In the genomic region with DNA sequence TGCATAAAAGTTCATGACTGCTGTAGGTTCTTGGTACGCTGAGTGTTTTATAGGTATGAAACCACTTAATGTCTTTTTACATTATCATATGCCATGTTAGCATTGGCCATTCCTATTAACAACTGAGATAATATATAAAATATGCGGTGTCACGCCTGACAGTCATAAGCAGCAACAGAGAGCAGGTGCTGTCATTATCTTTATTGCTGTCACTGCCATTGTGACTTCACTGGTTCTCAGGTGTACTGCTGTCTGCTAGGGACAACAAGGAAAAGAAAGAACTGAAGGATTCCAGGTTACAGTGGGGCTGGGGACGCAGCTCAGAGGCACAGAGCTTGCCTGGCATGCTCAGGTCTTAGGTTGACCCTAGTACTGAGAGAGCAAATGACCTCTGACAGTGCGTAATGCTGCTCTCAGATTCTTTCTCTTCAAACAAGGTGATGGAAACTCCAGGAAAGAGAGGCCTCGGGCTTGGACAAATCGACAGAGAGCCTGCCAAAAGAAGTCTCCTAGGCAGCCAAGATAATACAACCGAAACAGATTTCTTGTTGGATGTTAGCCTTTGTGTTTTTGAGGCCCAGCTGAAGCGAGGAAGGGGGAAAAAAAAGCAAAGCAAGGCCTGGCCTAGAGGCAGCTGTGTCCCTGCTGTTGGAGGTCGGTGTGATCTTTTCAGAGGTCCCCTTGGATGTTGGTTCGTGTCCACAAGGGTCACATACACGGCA, we compare ENCODE assay signal across 24 mouse cellular contexts.
A peak's percentile ranks its signal among the peaks of the same experiment; 100 is the strongest.
DNase-seq lines count a peak whose midpoint lies in the region; ATAC-seq and TF ChIP-seq lines count a peak whose summit lies in the region.
"Had no signal": no experiment of that assay in that cellular context is flagged by ENCODE, and none has a peak within 500 bp of the region (broad histone marks: within the 10 kb centered on the region; RNA-seq: fewer than 3 reads in every experiment).

No protein-coding gene starts in this region.

- H3K4me2 ChIP-seq in hindbrain, postnatal 0 days (ENCODE audit: low read depth, low read length) = no peak overlapping the region
- H3K4me2 ChIP-seq: heart, embryonic 15.5 days; liver, embryonic 11.5 days had no signal

- H3K36me3 ChIP-seq in hindbrain, postnatal 0 days (ENCODE audit: insufficient read depth, low read length) = no peaks in the 10 kb centered on the region
- H3K36me3 ChIP-seq in hindbrain, embryonic 10.5 days = no peaks in the 10 kb centered on the region
- H3K36me3 ChIP-seq: heart, embryonic 15.5 days had no signal

- ATAC-seq in hindbrain, postnatal 0 days = no peak
- ATAC-seq: forebrain, embryonic 16.5 days; hindbrain, embryonic 16.5 days; liver, postnatal 0 days had no signal

- no peak overlapping the region for H3K4me3 ChIP-seq in hindbrain, postnatal 0 days (ENCODE audit: low read length)
- H3K4me3 ChIP-seq in hindbrain, embryonic 10.5 days = no peak overlapping the region
- H3K4me3 ChIP-seq: heart, adult 2 months; heart, embryonic 15.5 days had no signal

- DNase-seq in gastrocnemius, adult 18-20 months (ENCODE audit: low spot score) = peak; percentile 24
- DNase-seq in gastrocnemius, postnatal 10 days = no peak
- DNase-seq in hindbrain, postnatal 0 days (ENCODE audit: low spot score) = peak; percentile 10
- DNase-seq in hindbrain, embryonic 10.5 days (ENCODE audit: low spot score) = no peak
- peak; percentile 6 for DNase-seq in urinary bladder, postnatal 14 days (ENCODE audit: low spot score)
- no peak for DNase-seq in urinary bladder, postnatal 36 days (ENCODE audit: low spot score in 2 of 2)
- DNase-seq in right cerebral cortex, postnatal 25 days = no peak
- DNase-seq: adrenal gland, postnatal 14 days; cerebellum, adult 8-10 months; cerebellum, postnatal 36 days; embryo, embryonic 11 days; heart, adult 2 months; kidney, adult 2 months; layer of hippocampus, adult 9-11 months; left cerebral cortex, postnatal 4 days; liver, postnatal 0 days; lung, postnatal 36 days; midbrain, embryonic 14.5 days; thymus, postnatal 25 days had no signal

- no peak overlapping the region for H3K9ac ChIP-seq in hindbrain, postnatal 0 days (replicated peaks; ENCODE audit: low read length)
- H3K9ac ChIP-seq: heart, embryonic 15.5 days; liver, postnatal 0 days had no signal

- H3K27ac ChIP-seq in hindbrain, postnatal 0 days = no peak overlapping the region
- H3K27ac ChIP-seq in hindbrain, embryonic 10.5 days = no peak overlapping the region
- H3K27ac ChIP-seq: heart, adult 2 months; heart, embryonic 15.5 days; kidney, postnatal 0 days had no signal

- no peaks in the 10 kb centered on the region for H3K4me1 ChIP-seq in hindbrain, postnatal 0 days (ENCODE audit: insufficient read depth, low read length)
- no peaks in the 10 kb centered on the region for H3K4me1 ChIP-seq in hindbrain, embryonic 10.5 days (replicated peaks)
- H3K4me1 ChIP-seq: heart, embryonic 15.5 days had no signal

- TF ChIP-seq CTCF in hindbrain, postnatal 0 days (IDR thresholded peaks at IDR 0.05; ENCODE audit: low read depth) = no peak

- H3K27me3 ChIP-seq in hindbrain, postnatal 0 days (ENCODE audit: insufficient read depth, low read length) = no peaks in the 10 kb centered on the region
- H3K27me3 ChIP-seq in hindbrain, embryonic 10.5 days (ENCODE audit: insufficient read depth, poor library complexity, severe bottlenecking) = no peaks in the 10 kb centered on the region
- H3K27me3 ChIP-seq: heart, embryonic 15.5 days had no signal

- no peaks in the 10 kb centered on the region for H3K9me3 ChIP-seq in hindbrain, postnatal 0 days (ENCODE audit: low read length)
- H3K9me3 ChIP-seq in hindbrain, embryonic 10.5 days = no peaks in the 10 kb centered on the region
- H3K9me3 ChIP-seq: heart, embryonic 15.5 days had no signal

- WGBS in hindbrain, postnatal 0 days = 54% methylated on average over 12 of the region's 12 CpGs
- 72% methylated on average over 12 of the region's 12 CpGs for WGBS in hindbrain, embryonic 10.5 days

Comparison
In these comparisons a context has a peak if more than half of its experiments do, and no peak if none do; other contexts are left out.
1. DNase-seq: peak in gastrocnemius, adult 18-20 months (single experiment), hindbrain, postnatal 0 days (single experiment) and urinary bladder, postnatal 14 days (single experiment); none in gastrocnemius, postnatal 10 days (single experiment), hindbrain, embryonic 10.5 days (single experiment), urinary bladder, postnatal 36 days (0 of 2) and right cerebral cortex, postnatal 25 days (single experiment).